Mouse (Mus musculus) c-Kit-positive CD71-positive TER-119-negative erythroid progenitor cells, embryonic 14.5 days (primary cell): ENCODE measurements around the gene Rft1.

ENCODE experiments used
- DNase-seq: peaks from one replicate; pipeline ENCODE4 v3.0.0-alpha.2; 2013; ENCODE audit warnings: low read depth

Gene Rft1

GRCm38 (mm10) chr14:30653943-30654659 lies at the start of gene Rft1:
Gene Rft1, plus strand, starts transcription at chr14:30654360.
- peak; percentile 93 for DNase-seq

- no peak for DNase-seq
Observed at GRCm38 (mm10) chr14:30606817-30607216, 47.3 kb upstream of the Rft1 start.

- no peak for DNase-seq
Observed at GRCm38 (mm10) chr14:30607696-30608095, 46.5 kb upstream of the Rft1 start.

- DNase-seq, result no peak
Observed at GRCm38 (mm10) chr14:30608176-30608575, 46.0 kb upstream of the Rft1 start.

GRCm38 (mm10) chr14:30609499-30609898 lies 44.7 kb upstream of the Rft1 start:
- DNase-seq, result no peak

GRCm38 (mm10) chr14:30610304-30610703 lies 43.9 kb upstream of the Rft1 start:
- DNase-seq, result no peak

- no peak for DNase-seq
Observed at GRCm38 (mm10) chr14:30610940-30611339, 43.2 kb upstream of the Rft1 start.

- peak; percentile 51 for DNase-seq
Observed at GRCm38 (mm10) chr14:30612523-30612922, 41.6 kb upstream of the Rft1 start.

GRCm38 (mm10) chr14:30612962-30613715 lies 41.0 kb upstream of the Rft1 start:
- no peak for DNase-seq

- DNase-seq, result no peak
Observed at GRCm38 (mm10) chr14:30616751-30617150, 37.4 kb upstream of the Rft1 start.

- DNase-seq, result no peak
Observed at GRCm38 (mm10) chr14:30618746-30619275, 35.3 kb upstream of the Rft1 start.

GRCm38 (mm10) chr14:30619982-30620578 lies 34.1 kb upstream of the Rft1 start:
- no peak for DNase-seq

GRCm38 (mm10) chr14:30622130-30622529 lies 32.0 kb upstream of the Rft1 start:
- DNase-seq, result no peak

GRCm38 (mm10) chr14:30622556-30622955 lies 31.6 kb upstream of the Rft1 start:
- no peak for DNase-seq

GRCm38 (mm10) chr14:30624277-30624721 lies 29.9 kb upstream of the Rft1 start:
- DNase-seq, result no peak

- DNase-seq, result peak; percentile 78
Observed at GRCm38 (mm10) chr14:30625131-30625807, 28.9 kb upstream of the Rft1 start.

GRCm38 (mm10) chr14:30625856-30626726 lies 28.1 kb upstream of the Rft1 start, which contains the start of gene Prkcd:
Gene Prkcd, minus strand, starts transcription at chr14:30626210.
- DNase-seq, result peak; percentile 65

- DNase-seq, result no peak
Observed at GRCm38 (mm10) chr14:30626756-30627742, 27.1 kb upstream of the Rft1 start.

GRCm38 (mm10) chr14:30628235-30628634 lies 25.9 kb upstream of the Rft1 start:
- DNase-seq, result no peak

GRCm38 (mm10) chr14:30629839-30630238 lies 24.3 kb upstream of the Rft1 start:
- DNase-seq, result no peak
